Mouse (Mus musculus) lung, postnatal 4 days (tissue): ENCODE results near the gene Efnb2.
A peak's percentile ranks its signal among the peaks of the same experiment; 100 is the strongest.

Experiments
- DNase-seq, 2 experiments: peaks; one replicate each; pipeline ENCODE4 v3.0.0; 2021

Gene Efnb2

DNA sequence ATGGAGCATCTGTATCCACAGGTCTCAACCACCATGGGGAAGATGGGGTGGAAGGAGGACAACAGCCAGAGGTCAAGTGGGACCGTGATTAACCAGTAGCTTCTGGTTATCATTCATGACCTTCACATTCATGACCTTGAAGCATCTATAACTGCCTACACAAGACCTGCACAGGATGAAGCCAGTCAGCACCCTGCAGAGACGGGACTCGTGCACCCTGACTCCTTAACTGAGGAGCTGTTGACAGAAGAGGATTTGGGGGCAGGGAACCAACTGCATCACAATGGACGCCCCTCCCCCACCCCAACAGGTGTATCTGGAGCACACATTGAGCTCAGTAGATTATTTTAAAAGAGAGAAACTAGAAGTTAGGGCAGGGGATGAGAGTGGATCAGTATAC lies 49.1 kb downstream of the Efnb2 start:
- DNase-seq: no peak

DNA sequence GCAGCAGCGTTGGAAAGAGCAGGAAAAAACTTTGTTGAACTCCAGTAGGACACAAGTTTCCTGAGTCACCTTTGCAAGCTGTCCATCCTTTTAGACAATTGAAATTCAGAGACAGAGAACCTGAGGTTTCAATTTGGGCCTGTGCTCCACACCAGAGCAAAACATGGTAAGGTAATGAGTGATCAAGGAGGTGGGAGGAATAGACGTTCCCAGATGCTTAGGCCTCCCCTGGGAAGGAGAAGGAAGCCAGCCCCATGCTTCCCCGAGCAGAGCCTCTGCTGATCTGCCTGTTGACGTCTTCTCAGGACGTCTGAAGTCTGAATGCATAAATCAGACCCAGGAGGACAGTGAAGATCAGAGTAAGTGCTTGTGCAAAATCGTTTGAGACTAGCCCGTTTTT lies 51.3 kb downstream of the Efnb2 start:
- no peak for DNase-seq

GRCm38 (mm10) chr8:8609141-8609540 lies 51.9 kb downstream of the Efnb2 start:
- DNase-seq: no peak

- no peak for DNase-seq
These were observed 55.4 kb downstream of the Efnb2 start for GRCm38 (mm10) chr8:8605621-8606020.

- DNase-seq: peak; percentile 53 to 76
These were observed 57.2 kb downstream of the Efnb2 start for GRCm38 (mm10) chr8:8603875-8604274.

DNA sequence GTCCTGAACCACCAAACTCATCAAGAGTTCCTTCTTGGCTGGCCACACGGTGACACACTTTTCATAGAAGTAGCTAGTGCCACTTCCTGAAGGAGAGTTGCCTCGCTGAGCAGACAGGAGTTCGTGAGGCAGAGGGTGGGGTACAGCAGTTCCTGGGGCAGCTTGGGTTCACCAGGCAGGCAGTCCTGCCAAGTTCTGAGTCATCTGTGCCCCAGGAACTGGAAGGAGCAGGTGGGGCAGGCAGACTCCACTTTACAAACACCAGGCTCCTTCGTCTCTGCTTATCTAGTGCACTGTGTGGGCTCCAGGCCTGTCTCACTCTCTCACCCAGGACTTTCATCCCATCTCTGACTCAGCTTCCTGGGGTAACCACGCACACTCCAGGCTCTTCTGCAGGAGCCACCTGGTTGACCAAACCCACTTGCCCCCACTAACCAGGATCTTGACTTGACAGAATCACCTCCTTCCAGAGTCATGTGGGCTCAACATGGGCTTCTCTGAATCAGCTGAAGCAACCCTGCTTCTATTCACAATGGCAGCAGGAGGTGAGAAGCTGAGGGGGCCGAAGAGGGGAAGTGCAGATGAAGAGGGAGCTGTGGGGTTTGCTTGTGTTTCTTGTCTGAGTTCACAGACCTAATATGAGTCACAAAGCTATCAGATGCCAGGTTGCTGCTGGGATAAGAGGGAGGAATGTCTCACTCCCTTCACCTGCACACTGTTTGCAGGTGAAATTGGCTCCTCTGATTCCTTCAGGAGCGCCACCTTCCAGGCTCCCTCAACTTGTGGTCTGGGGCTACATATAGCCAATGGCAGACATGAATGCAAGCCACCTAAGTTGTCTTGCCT lies 58.2 kb downstream of the Efnb2 start:
- peak; percentile 71 to 84 for DNase-seq

DNA sequence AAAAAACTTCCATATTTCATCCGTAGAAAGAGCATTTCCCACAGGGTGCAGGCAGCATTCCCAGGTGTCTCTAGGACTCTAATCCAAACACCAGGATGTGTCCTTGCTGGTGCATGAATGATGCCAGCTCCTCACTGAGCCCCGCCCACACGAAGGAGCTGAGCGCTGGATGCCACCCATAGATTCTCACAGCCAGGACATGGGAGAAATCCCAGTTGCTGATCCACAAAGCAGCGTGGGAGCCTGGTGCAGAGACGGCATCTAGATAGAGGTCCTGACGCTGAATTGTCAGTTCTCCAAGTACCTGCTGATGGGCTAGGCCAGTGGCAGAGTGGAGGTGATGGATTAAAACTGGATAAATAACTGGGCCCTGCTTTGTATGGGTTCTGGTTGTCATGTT lies 61.1 kb downstream of the Efnb2 start:
- DNase-seq: no peak

GRCm38 (mm10) chr8:8597434-8597833 lies 63.6 kb downstream of the Efnb2 start:
- no peak for DNase-seq

DNA sequence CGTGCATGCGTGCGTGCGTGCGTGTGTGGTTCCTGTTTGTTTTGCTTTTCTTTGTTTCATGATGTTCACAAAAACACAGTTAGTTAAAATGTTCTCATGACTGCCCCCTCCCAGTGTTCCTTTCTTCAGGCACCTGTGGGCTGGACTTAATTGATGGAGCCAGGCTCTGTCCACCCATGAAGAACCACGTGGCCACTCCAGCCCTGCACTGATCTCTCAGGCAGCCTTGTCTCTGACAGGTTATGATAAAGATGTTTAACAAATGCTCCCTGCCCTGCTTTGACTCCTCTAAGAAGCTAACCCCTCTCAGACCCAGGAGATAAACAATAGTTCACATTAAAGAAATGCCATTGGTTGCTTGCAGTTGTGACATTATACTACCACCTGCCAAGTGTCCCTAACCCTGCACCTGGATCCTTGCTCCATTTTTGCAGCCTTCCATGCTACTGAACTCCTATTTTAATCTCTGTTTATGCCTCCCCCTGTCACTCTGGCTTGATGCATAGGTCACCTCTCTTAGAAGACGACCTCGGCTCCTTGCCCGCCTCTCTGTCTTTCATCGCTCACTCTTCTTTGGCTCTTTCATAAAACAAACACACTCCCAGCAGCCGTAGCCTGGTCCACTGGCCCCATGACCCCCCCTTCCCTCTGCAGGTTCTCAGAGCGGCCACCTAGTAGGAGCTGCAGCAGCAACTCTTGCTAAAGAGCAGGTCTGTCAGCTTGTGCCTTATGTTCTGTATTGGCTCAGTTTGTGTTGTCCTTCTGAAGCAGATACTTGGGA lies 65.0 kb downstream of the Efnb2 start:
- no peak for DNase-seq

- no peak for DNase-seq
These were observed 67.2 kb downstream of the Efnb2 start for GRCm38 (mm10) chr8:8593812-8594211.

DNA sequence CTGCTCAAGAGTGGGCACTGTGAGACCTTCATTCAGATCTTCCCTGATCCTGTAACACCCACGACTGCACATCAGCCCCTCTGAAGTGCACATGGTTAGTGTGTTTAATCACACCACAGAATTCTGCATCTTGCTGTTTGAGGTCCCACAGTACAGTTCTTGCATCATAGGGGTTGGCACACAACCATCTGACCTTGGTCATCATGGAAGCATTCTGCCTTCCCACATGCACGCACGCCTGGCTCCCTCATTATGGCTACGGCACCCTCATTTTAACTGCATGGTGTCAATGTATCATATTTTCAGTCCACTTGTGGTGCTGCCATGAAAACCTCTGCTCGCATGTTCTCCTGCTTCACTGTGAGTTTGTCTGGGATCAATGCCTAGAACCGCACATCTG lies 67.7 kb downstream of the Efnb2 start:
- no peak for DNase-seq

GRCm38 (mm10) chr8:8592331-8592730 lies 68.7 kb downstream of the Efnb2 start:
- no peak for DNase-seq

- DNase-seq: no peak
These were observed 77.1 kb downstream of the Efnb2 start for GRCm38 (mm10) chr8:8583981-8584377.

GRCm38 (mm10) chr8:8583290-8583980 lies 77.6 kb downstream of the Efnb2 start:
- no peak for DNase-seq

GRCm38 (mm10) chr8:8577770-8578303 lies 83.2 kb downstream of the Efnb2 start:
- DNase-seq: no peak

GRCm38 (mm10) chr8:8576833-8577232 lies 84.2 kb downstream of the Efnb2 start:
- peak; percentile 81 to 86 for DNase-seq

DNA sequence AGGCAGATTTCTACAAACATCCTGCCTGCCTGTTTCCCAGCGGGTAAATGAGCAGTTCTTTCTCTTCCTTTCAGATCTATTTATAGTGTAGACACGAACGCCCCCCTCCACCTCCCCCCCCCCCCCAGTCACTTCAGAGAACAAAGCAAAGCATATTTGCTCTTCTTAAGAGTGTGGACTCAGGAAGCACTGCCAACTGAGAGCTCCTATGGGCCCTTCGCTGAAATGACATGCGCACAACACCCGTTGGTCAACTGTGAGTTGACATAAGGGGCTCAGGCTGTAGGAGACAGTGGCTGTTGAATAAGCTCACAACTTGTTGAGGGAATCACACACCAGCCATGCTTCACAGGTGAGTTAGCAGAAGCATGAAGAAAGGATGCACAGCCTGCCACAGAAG lies 84.8 kb downstream of the Efnb2 start:
- peak; percentile 62 to 78 for DNase-seq

DNA sequence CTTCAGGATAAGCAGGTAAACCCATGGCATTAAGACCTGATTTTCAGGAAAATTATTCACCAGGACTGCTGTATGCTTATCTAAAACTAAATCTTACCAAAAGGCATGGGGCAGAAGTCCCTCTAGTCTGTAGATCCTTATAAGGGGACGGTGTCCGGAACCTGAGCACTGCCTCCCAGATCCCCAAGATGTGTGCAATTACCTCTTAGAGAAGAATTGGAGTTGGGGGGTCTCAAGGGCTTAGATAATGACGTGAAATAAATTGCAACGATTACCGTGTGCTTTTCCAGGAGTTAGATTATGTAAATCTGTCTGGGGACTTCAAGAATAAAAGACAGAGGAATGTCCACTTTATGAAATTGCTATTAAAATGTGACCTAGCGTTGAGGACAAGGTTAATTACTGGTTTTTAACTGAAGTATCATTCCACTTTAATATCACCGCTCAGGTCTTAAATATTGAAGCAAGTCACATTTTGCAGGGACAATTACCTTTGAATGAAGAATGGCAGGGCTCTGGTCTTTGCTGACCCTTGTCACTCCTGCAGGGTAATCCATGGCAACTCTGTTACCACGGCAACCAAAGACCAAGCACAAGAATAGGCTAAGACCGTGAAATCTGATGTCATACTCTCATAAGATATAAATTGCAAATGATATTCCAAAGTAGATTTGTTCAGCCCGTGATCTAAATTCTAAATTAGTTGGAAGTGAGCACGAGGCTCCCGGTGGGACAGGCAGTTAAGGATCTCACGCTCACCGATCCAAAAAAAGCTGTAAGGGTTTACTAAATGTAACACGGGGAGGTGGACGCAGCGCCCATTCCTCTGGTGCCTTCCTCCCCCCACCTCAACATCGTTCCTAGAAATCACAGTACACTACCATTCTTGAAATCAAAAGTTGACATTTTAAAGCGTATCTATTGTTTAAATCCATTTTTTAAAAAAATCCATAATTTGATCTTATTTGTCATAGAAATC lies 86.2 kb downstream of the Efnb2 start:
- DNase-seq: no peak

GRCm38 (mm10) chr8:8572272-8572671 lies 88.8 kb downstream of the Efnb2 start:
- no peak for DNase-seq

- no peak for DNase-seq
These were observed 89.3 kb downstream of the Efnb2 start for GRCm38 (mm10) chr8:8571625-8572215.

DNA sequence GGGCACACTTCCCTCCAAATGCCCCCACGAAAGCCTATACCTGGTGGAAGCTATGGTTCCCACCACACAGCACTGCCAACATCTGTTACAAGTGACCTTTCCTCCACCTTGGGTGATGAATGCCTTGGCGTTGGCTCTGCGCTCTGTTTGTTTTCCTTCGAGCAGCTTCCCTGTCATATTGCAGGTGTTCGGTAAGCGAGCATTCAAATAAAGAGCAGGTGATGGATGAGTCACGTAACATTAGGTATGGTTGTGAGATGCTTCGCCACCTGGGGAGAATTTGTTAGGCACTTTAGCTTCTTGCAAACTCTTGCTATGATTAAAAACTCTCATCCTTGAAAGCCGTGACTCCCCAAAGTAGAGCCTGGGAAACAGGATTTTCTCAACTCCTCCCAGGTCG lies 91.8 kb downstream of the Efnb2 start:
- no peak for DNase-seq
